Mouse (Mus musculus) stomach, postnatal 0 days (tissue): Measurements from ENCODE around the gene Tstd3.

Experiments used
- CTCF ChIP-seq: IDR thresholded peaks from 2 replicates; pipeline ENCODE4 v1.5.1; 2016; ENCODE audit warnings: antibody characterized with exemption, low read depth, mild to moderate bottlenecking, moderate library complexity
- EP300 ChIP-seq: optimal IDR thresholded peaks from 2 replicates; pipeline ENCODE3; 2016; ENCODE audit warnings: antibody characterized with exemption

DNA sequence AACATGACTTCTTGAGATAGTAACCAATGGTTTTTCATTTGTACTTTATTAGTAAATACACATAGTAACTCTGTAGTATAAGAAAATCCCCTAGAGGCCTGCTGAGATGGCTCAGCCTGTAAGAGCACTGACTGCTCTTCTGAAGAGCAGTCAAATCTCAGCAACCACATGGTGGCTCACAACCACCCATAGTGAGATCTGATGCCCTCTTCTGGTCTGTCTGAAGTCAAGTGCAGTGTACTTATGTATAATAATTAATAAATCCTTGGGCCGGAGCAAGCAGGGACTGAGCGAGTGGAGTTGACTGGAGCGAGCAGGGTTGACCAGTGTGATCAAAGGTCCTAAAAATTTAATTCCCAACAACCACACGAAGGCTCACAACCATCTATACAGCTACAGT lies 27.8 kb downstream of the Tstd3 start:
- TF ChIP-seq EP300: no peak
- TF ChIP-seq CTCF: peak; percentile 65
